Mouse (Mus musculus) limb, embryonic 13.5 days (tissue): ENCODE results near the gene 2310034C09Rik. TPM values are rescaled to one million over a fixed set of nuclear protein-coding genes. Genes with fewer than 3 reads are reported as not detected.
"Not testable (repeated sequence)": the region's sequence is repeated elsewhere in the genome, so short reads cannot be mapped to it uniquely, and the experiment has no call there.

Experiments
- ATAC-seq: fragments of 200-750 bp; cut with Nextera tagmentation; 2 replicates; pipeline ENCODE4 v1.8.0; 2017; ENCODE audit warnings: low read depth, moderate number of reproducible peaks, moderate TSS enrichment; ENCODE audit not compliant: low FRiP score
- H3K27ac ChIP-seq: fragments of 300-500 bp; sonication (generic); 2 replicates; pipeline ENCODE4 v1.5.1; 2015; ENCODE audit warnings: inconsistent platforms, mild to moderate bottlenecking, moderate library complexity
- H3K27me3 ChIP-seq: fragments of 300-500 bp; sonication (generic); 2 replicates; pipeline ENCODE4 v1.6.1; 2015; ENCODE audit warnings: mild to moderate bottlenecking, inconsistent platforms
- H3K36me3 ChIP-seq: fragments of 300-500 bp; sonication (generic); 2 replicates; pipeline ENCODE4 v1.6.1; 2015; ENCODE audit warnings: inconsistent platforms, mild to moderate bottlenecking, moderate library complexity
- H3K4me1 ChIP-seq: fragments of 300-500 bp; sonication (generic); 2 replicates; pipeline ENCODE4 v1.6.1; 2015; ENCODE audit warnings: inconsistent platforms
- H3K4me2 ChIP-seq: fragments of 300-500 bp; sonication (generic); replicated peaks from 2 replicates; pipeline ENCODE4 v1.6.1; 2015; ENCODE audit warnings: inconsistent platforms, mild to moderate bottlenecking, moderate library complexity
- H3K4me3 ChIP-seq: fragments of 300-500 bp; sonication (generic); 2 replicates; pipeline ENCODE4 v1.5.1; 2015; ENCODE audit warnings: moderate library complexity, mild to moderate bottlenecking, inconsistent platforms
- H3K9ac ChIP-seq: fragments of 300-500 bp; sonication (generic); 2 replicates; pipeline ENCODE4 v1.6.1; 2015; ENCODE audit warnings: mild to moderate bottlenecking, inconsistent platforms
- H3K9me3 ChIP-seq: fragments of 300-500 bp; sonication (generic); 2 replicates; pipeline ENCODE4 v1.6.1; 2016; ENCODE audit warnings: inconsistent platforms
- WGBS: fragments of 180-500 bp; shearing (Covaris S2); methylation state at CpG from one replicate; pipeline ENCODE4 v1.1.7; 2015; 5-methylcytosine and 5-hydroxymethylcytosine counted together
- polyA plus RNA-seq: library from polyadenylated mRNA; unstranded; fragments of >200 nt; fragmentation: Nextera tagmentation; extraction: Ambion mirVana; gene quantifications from 2 replicates; pipeline ENCODE4 v1.2.1, GENCODE M21; 2015

Gene 2310034C09Rik
- polyA plus RNA-seq = not detected in 2 replicates

DNA sequence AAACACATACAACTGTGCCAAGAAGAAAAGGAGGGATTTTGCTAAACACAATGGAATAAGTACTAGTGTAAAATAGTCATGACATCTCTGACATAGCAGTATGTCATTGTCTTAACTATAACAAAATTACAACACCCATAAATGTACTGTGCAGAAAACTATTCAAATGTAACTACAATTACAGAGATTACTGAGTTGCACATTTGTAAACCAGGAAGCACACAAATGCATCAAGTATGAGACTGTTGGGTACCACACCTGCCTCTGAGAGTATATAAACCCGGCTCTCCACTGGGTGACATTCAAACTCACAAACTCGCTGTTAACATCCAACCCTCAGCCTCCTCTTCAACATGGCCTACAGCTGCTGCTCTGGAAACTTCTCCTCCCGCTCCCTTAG is at the start of gene 2310034C09Rik:
2310034C09Rik (plus strand) TSS at position 301 of the 400 bp plus-strand sequence.
- not testable (repeated sequence) for ATAC-seq, H3K36me3 ChIP-seq, H3K4me1 ChIP-seq, H3K4me3 ChIP-seq, H3K4me2 ChIP-seq, H3K9ac ChIP-seq, H3K27me3 ChIP-seq, H3K9me3 ChIP-seq, H3K27ac ChIP-seq
- 90% methylated on average over 3 of the region's 3 CpGs for WGBS

DNA sequence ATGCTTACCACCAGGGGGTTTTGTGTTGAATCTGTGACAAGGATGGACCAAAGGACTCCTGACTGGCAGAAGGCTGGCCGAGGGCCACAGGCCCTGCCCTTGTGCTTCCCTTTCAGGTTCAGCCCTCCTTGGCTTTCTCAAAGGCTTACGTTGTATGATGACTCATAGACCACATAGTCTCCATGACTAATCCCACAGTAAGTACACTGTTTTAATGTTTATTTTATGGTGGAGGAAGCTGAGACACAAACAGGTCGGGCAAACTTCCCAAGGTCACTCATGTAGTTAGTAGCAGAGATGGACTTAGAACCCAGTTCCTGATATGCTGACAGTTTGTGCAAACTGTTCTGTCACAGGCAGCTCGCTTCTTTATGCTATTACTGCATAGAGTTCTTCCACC is 47.9 kb upstream of the 2310034C09Rik start:
- Histone ChIP-seq H3K9me3 (no peaks in the 10 kb centered on the region), H3K27me3 (no peaks in the 10 kb centered on the region), H3K27ac (no peak overlapping the region), H3K4me3 (no peak overlapping the region), H3K36me3 (no peaks in the 10 kb centered on the region), H3K4me2 (no peak overlapping the region), H3K9ac (no peak overlapping the region), H3K4me1 (no peaks in the 10 kb centered on the region)
- 76% methylated on average over 4 of the region's 4 CpGs for WGBS
- no peak for ATAC-seq

DNA sequence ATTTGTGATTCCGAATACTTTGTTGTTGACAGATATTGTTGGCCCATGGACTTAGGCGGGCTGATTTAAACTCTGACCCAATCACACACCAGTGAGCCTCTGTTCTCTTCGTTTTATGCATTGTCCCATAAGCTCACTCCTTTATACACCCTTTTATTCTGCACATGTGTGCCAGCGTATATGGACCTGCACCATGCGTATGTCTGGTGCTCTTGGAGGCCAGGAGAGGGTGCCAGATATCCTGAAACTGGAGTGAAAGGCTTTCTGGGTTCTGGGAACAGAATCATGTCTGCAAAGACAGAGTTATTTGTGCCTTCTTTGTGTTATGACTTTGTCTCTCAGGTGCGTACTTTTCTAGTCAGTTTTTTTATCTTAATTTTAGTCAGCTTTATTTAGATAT is 47.4 kb upstream of the 2310034C09Rik start:
- ATAC-seq = no peak
- H3K4me1 ChIP-seq = no peaks in the 10 kb centered on the region
- no peak overlapping the region for H3K4me2 ChIP-seq
- H3K4me3 ChIP-seq = no peak overlapping the region
- no peaks in the 10 kb centered on the region for H3K36me3 ChIP-seq
- 82% methylated on average over 6 of the region's 6 CpGs for WGBS
- no peaks in the 10 kb centered on the region for H3K9me3 ChIP-seq
- H3K27ac ChIP-seq = no peak overlapping the region
- no peak overlapping the region for H3K9ac ChIP-seq
- no peaks in the 10 kb centered on the region for H3K27me3 ChIP-seq

DNA sequence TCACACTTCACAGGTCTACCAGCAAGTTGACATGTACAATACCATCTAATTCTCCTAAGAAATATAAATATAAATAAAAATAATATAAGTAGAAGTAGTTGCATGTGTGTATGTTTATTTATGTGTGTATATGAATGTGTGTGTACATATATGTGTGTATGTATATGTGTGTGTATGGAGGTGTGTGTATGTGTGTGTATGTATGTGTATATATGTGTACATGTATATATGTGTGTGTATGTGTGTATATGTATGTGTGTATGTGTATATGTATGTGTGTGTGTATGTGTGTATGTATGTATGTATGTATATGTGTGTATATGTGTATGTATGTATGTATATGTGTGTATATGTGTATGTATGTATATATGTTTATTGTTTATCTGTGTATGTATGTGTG is 42.1 kb upstream of the 2310034C09Rik start:
- 0 out of 2 replicates have a peak, but pooled peaks have one; percentile 40 for ATAC-seq
- no peaks in the 10 kb centered on the region for H3K36me3 ChIP-seq
- no peaks in the 10 kb centered on the region for H3K4me1 ChIP-seq
- no peaks in the 10 kb centered on the region for H3K27me3 ChIP-seq
- H3K4me3 ChIP-seq = no peak overlapping the region
- H3K9me3 ChIP-seq = no peaks in the 10 kb centered on the region
- H3K27ac ChIP-seq = no peak overlapping the region
- H3K4me2 ChIP-seq = no peak overlapping the region
- H3K9ac ChIP-seq = no peak overlapping the region

DNA sequence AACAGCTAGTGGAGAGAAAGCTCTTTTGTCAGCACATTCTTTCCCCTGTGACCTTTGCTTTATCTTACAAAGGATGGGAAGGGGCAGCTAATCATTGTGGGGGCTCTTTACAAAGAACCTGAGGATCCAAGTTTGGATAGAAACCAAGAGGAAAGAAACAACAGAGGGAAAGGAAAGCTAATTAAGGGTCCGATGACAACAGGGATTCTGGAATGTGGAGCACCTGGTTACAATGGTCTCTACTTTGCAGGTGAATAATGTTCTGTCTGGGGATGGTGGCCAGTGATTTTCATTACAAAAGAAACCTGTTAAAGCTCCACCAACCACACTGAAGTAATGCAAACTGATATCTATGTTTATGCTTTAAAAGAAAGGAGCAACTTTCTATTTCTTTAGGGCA is 38.6 kb upstream of the 2310034C09Rik start:
- 24% methylated on average over 1 of the region's 1 CpGs for WGBS

DNA sequence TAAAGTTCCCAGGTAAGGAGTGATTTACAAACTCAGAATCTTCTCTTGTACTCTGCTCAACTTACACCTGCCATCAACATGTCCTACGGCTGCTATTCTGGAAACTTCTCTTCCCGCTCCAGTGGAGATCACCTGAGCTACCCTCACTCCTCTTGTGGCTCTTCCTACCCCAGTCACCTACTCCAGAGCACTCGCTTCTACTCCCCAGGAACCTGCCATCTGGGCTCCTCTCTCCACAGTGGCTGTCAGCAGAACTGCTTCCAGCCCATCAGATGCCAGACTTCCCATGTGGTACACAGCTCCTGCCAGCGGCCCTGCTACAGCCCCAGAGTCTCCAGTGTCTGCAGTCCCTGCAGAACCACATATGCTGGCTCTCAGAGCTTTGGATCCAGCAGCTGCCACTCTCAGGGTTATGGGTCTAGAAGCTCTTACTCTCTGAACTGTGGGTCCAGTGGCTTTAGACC is 29.8 kb upstream of the 2310034C09Rik start, which contains the start of gene Krtap13-1:
Krtap13-1 (plus strand) TSS at position 51 of the 464 bp plus-strand sequence.
- Histone ChIP-seq H3K4me1 (no peaks in the 10 kb centered on the region), H3K4me3 (no peak within 1 kb of the TSS), H3K9me3 (no peaks in the 10 kb centered on the region), H3K27ac (no peak within 1 kb of the TSS), H3K4me2 (no peak within 1 kb of the TSS), H3K36me3 (no peaks in the 10 kb centered on the region), H3K27me3 (no peaks in the 10 kb centered on the region), H3K9ac (no peak within 1 kb of the TSS)
- WGBS = 70% methylated on average over 4 of the region's 4 CpGs
- ATAC-seq = no peak

More for the DNA sequence above, 38.6 kb upstream of the 2310034C09Rik start:
- Histone ChIP-seq H3K9ac (no peak overlapping the region), H3K4me1 (no peaks in the 10 kb centered on the region), H3K27me3 (no peaks in the 10 kb centered on the region), H3K27ac (no peak overlapping the region), H3K4me2 (no peak overlapping the region), H3K36me3 (no peaks in the 10 kb centered on the region), H3K9me3 (no peaks in the 10 kb centered on the region), H3K4me3 (no peak overlapping the region)
- no peak for ATAC-seq

DNA sequence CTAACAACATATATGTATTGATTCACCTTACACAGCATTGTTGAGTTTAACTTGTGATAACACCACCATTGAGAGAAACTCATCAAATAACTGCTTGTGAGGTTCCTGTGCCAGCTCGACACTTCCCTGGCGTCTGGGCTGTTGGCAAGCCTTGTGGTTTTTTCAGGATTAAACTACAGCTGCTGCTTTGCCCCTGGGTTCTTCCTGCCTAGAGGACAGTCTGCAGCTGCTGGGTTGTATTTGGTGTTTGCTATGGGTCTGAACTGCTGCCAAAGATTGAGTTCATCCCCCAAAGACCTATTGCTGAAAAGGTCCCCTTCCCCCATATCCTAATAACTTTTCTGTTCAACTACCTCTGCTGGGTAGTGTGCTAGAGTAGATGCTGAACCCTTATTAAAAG is 23.3 kb upstream of the 2310034C09Rik start:
- Histone ChIP-seq H3K9ac (no peak overlapping the region), H3K27me3 (no peaks in the 10 kb centered on the region), H3K9me3 (no peaks in the 10 kb centered on the region), H3K27ac (no peak overlapping the region), H3K4me3 (no peak overlapping the region), H3K36me3 (no peaks in the 10 kb centered on the region), H3K4me2 (no peak overlapping the region), H3K4me1 (no peaks in the 10 kb centered on the region; the same call in 1 of the 2 replicates)
- WGBS = 68% methylated on average over 2 of the region's 2 CpGs
- peak; percentile 73; the same call in 1 of the 2 replicates for ATAC-seq

DNA sequence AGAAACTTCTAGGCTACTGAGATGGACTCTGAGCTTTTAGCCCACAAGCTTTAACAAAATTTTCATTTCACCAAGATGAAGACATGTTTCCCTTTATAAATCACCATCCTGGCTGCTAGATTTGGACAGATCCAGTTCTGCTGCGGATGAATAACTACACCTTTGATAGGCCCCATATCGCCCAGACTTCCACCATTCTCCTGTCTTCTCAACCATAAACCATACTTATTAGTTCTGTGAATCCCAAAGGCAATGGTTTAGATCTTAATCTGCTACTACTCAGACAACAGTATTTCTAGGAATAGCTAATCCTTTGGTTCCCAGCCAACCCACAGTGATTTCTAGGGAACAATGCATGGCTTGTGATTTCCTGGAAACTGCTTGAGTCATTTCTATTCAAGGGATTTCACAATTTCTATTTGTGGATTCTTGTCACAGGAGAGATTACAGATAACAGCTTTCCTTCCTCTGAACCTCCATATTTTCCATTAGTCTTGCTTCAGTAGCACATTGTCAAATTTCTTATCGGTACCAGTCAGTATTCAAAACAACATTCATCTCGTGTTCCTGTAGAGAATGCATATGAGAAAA is 13.8 kb upstream of the 2310034C09Rik start:
- H3K4me3 ChIP-seq = no peak overlapping the region
- H3K36me3 ChIP-seq = no peaks in the 10 kb centered on the region
- H3K9me3 ChIP-seq = no peaks in the 10 kb centered on the region
- H3K4me1 ChIP-seq = no peaks in the 10 kb centered on the region
- no peak for ATAC-seq
- no peaks in the 10 kb centered on the region for H3K27me3 ChIP-seq
- no peak overlapping the region for H3K9ac ChIP-seq
- no peak overlapping the region for H3K4me2 ChIP-seq
- 88% methylated on average over 4 of the region's 4 CpGs for WGBS
- H3K27ac ChIP-seq = no peak overlapping the region

DNA sequence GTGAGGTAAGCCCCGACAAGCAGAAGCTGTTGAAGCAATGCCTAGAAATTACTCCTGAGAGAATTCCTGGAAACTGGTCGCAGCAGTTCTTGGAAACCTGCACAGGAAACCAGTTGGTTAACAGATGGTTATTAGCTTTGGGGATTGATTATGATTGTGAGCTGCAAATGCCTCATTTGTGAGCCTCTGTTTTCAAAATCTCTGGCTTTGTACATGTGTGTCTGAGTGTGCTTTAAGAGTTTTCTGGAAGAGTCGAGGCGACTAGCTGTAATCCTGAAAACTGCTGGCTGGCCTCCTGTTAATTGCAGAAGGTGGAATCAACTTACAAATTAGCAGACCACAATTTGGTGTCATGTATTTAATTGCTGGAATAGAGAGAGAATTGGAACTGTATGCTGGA is 10.7 kb upstream of the 2310034C09Rik start:
- no peaks in the 10 kb centered on the region for H3K36me3 ChIP-seq
- ATAC-seq = no peak
- H3K27me3 ChIP-seq = no peaks in the 10 kb centered on the region
- H3K9ac ChIP-seq = no peak overlapping the region
- no peak overlapping the region for H3K27ac ChIP-seq
- no peaks in the 10 kb centered on the region for H3K4me1 ChIP-seq
- no peaks in the 10 kb centered on the region for H3K9me3 ChIP-seq
- WGBS = 22% methylated on average over 4 of the region's 4 CpGs
- no peak overlapping the region for H3K4me2 ChIP-seq
- no peak overlapping the region for H3K4me3 ChIP-seq

DNA sequence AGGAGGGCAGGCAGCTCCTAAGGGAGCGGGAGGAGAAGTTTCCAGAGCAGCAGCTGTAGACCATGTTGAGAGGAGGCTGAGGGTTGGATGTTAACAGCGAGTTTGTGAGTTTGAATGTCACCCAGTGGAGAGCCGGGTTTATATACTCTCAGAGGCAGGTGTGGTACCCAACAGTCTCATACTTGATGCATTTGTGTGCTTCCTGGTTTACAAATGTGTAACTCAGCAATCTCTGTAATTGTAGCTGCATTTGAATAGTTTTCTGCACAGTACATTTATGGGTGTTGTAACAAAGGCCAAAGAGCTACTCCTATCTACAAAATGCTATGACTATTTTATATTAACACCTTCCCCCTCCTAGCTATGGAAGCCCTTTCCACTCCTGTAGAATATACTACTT is 7.1 kb upstream of the 2310034C09Rik start, which contains the start of gene Krtap13:
Krtap13 (minus strand) TSS at position 101 of the 400 bp plus-strand sequence.
- not testable (repeated sequence) for H3K9me3 ChIP-seq, H3K27me3 ChIP-seq, H3K36me3 ChIP-seq, H3K4me2 ChIP-seq, H3K4me1 ChIP-seq, H3K27ac ChIP-seq, H3K4me3 ChIP-seq, ATAC-seq, H3K9ac ChIP-seq
- 90% methylated on average over 3 of the region's 3 CpGs for WGBS

DNA sequence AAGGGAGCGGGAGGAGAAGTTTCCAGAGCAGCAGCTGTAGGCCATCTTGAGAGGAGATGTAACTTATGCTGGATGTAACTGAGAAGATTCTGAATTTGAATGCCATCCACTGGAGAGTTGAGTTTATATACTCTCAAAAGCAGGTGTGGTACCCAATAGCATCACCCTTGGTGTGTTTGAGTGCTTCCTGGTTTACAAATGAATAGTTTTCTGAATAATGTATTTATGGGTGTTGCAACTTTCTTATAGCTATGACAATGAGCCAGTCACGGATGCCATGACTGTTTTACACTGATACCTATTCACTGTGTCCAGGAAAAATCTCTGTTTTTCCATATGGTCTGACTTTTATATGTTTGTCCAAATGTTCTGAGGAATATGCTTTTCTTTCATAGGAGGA is 15.5 kb downstream of the 2310034C09Rik start, which contains the start of gene 2310057N15Rik:
2310057N15Rik (minus strand) TSS at position 101 of the 400 bp plus-strand sequence.
- Histone ChIP-seq H3K4me1 (no peaks in the 10 kb centered on the region), H3K9ac (no peak within 1 kb of the TSS), H3K4me2 (no peak within 1 kb of the TSS), H3K9me3 (no peaks in the 10 kb centered on the region), H3K4me3 (no peak within 1 kb of the TSS), H3K27me3 (no peaks in the 10 kb centered on the region), H3K27ac (no peak within 1 kb of the TSS), H3K36me3 (no peaks in the 10 kb centered on the region)
- ATAC-seq = no peak
- 84% methylated on average over 2 of the region's 2 CpGs for WGBS

DNA sequence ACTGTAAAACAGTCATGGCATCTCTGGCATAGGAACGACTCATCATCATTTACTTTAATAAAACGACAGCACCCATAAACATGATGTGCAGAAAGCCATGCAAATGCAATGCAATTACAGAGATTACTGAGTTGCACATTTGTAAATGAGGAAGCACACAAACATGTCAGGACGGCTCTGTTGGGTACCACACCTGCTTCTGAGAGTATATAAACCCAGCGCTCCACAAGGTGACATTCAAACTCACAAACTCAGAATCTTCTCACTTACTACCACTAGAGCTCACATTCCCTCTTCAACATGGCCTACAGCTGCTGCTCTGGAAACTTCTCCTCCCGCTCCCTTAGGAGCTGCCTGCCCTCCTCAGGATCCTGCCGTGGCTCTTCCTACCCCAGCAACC is 18.9 kb downstream of the 2310034C09Rik start, which contains the start of gene Gm5965:
Gm5965 (plus strand) TSS at position 301 of the 400 bp plus-strand sequence.
- 86% methylated on average over 6 of the region's 6 CpGs for WGBS
- H3K36me3 ChIP-seq = no peaks in the 10 kb centered on the region

DNA sequence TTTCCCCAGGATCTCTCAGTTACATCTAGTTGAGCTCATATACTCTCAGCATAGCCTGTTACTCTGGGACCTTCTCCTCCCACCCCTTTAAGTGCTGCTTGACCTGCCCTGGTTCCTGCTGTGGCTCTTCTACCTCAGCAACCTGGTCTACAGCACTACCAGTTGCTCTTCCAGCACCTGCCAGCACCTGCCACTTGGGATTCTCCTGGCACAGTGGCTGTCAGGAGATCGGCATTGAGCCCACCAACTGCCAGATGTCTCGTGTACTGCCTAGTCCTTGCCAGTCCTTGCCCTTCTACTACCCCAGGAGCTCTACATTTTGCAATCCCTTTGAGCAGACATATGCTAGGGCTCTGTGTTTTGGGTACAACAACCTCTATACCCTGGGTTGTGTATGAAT is 28.1 kb downstream of the 2310034C09Rik start:
- no peak overlapping the region for H3K9ac ChIP-seq
- 78% methylated on average over 2 of the region's 2 CpGs for WGBS
- ATAC-seq = no peak
- H3K4me3 ChIP-seq = no peak overlapping the region
- H3K9me3 ChIP-seq = no peaks in the 10 kb centered on the region
- no peaks in the 10 kb centered on the region for H3K27me3 ChIP-seq
- H3K36me3 ChIP-seq = no peaks in the 10 kb centered on the region
- H3K4me1 ChIP-seq = no peaks in the 10 kb centered on the region
- H3K4me2 ChIP-seq = no peak overlapping the region
- H3K27ac ChIP-seq = no peak overlapping the region

More for the DNA sequence above, 18.9 kb downstream of the 2310034C09Rik start, which contains the start of gene Gm5965:
- ATAC-seq = no peak
- Histone ChIP-seq H3K27me3 (no peaks in the 10 kb centered on the region), H3K4me3 (no peak within 1 kb of the TSS), H3K4me2 (no peak within 1 kb of the TSS), H3K4me1 (no peaks in the 10 kb centered on the region), H3K9ac (no peak within 1 kb of the TSS), H3K9me3 (no peaks in the 10 kb centered on the region), H3K27ac (no peak within 1 kb of the TSS)
